Mouse (Mus musculus): Measurements from ENCODE around the gene Tfap2e. TPM values are rescaled to one million over a fixed set of nuclear protein-coding genes. Genes with fewer than 3 reads are reported as not detected.

The Tfap2e gene
- polyA plus RNA-seq, 1 experiment from 2014 or later, result not detected

GRCm38 (mm10) chr4:126739966-126740676 lies 4.1 kb upstream of the Tfap2e start:
- Histone ChIP-seq H3K27me3 (ENCODE audit: control insufficient read depth, insufficient read depth, low read length) (peaks cover 39% of the 10 kb centered on the region), H3K4me2 (ENCODE audit: low read depth, severe bottlenecking) (no peak overlapping the region), H3K9ac (ENCODE audit: low read length) (no peak overlapping the region), H3K4me3 (ENCODE audit: low read depth, low read length) (no peak overlapping the region), H3K9me3 (ENCODE audit: control insufficient read depth, low read length) (no peaks in the 10 kb centered on the region), H3K27ac (replicated peaks; ENCODE audit: low read depth, low read length) (no peak overlapping the region), H3K36me3 (ENCODE audit: control insufficient read depth, insufficient read depth, low read length) (peaks cover 4% of the 10 kb centered on the region; the same call in 1 of the 2 replicates), H3K4me1 (ENCODE audit: control insufficient read depth, insufficient read depth, low read length) (peaks cover 15% of the 10 kb centered on the region)
- ATAC-seq (ENCODE audit: insufficient number of reproducible peaks, low FRiP score, low TSS enrichment, low read depth) (no peak), DNase-seq (ENCODE audit: low spot score) (peak; percentile 60)
- WGBS, result 19% methylated on average over 10 of the region's 10 CpGs

DNA sequence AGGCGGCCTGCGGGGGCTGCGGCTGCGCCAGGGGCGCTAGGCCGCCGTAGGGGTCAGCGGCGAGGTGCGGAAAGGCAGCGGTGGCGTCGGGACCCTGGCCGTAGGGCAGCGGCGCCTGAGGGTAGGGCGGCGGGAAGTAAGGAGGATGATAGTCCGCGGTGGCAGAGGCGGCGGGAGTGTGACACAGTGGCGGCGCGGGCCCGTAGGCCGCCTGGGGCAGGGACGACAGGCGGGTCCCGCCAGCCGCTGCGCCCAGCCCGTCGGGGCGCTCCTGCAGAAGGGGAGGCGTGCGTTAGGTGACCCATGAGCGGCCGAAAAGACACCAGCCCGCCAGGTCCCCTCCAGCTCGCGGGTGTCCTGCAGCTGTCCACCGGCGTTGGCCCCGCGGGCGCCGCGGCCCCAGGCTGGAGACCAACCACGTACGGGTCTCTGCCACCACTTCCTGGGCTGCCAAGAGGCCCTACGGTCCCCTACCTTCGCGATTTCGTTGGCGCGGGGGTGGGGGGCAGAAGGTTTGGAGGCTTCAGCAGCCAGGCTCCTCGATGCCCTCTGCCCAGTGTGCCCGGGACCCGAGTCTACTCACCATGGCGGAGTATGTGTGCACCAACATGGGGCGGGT lies 549 bp downstream of the Tfap2e start:
- no peak overlapping the region for H3K9ac ChIP-seq (ENCODE audit: low read length)
- no peak overlapping the region for H3K27ac ChIP-seq (replicated peaks; ENCODE audit: low read depth, low read length)

GRCm38 (mm10) chr4:126734700-126735381 lies 1.2 kb downstream of the Tfap2e start:
- H3K27me3 ChIP-seq (ENCODE audit: control insufficient read depth, insufficient read depth, low read length), result peaks cover 85% of the 10 kb centered on the region
- H3K4me2 ChIP-seq (ENCODE audit: low read depth, severe bottlenecking), result no peak overlapping the region
- DNase-seq (ENCODE audit: low spot score) (peak; percentile 57), ATAC-seq (ENCODE audit: insufficient number of reproducible peaks, low FRiP score, low TSS enrichment, low read depth) (no peak)
- no peaks in the 10 kb centered on the region for H3K36me3 ChIP-seq (ENCODE audit: control insufficient read depth, insufficient read depth, low read length)
- H3K4me3 ChIP-seq (ENCODE audit: low read depth, low read length), result no peak overlapping the region
- H3K9me3 ChIP-seq (ENCODE audit: control insufficient read depth, low read length), result no peaks in the 10 kb centered on the region
- H3K27ac ChIP-seq (replicated peaks; ENCODE audit: low read depth, low read length), result no peak overlapping the region
- H3K9ac ChIP-seq (ENCODE audit: low read length), result no peak overlapping the region
- 3% methylated on average over 51 of the region's 51 CpGs for WGBS
- H3K4me1 ChIP-seq (ENCODE audit: control insufficient read depth, insufficient read depth, low read length), result 0 out of 2 replicates have a peak, but pooled peaks cover 3% of the 10 kb centered on the region

More for the DNA sequence above, 549 bp downstream of the Tfap2e start:
- Histone ChIP-seq H3K4me2 (ENCODE audit: low read depth, severe bottlenecking) (peak overlapping the region; percentile 25; the same call in 1 of the 2 replicates), H3K4me1 (ENCODE audit: control insufficient read depth, insufficient read depth, low read length) (0 out of 2 replicates have a peak, but pooled peaks cover 3% of the 10 kb centered on the region), H3K36me3 (ENCODE audit: control insufficient read depth, insufficient read depth, low read length) (no peaks in the 10 kb centered on the region), H3K4me3 (ENCODE audit: low read depth, low read length) (peak overlapping the region; percentile 12; the same call in 1 of the 2 replicates), H3K27me3 (ENCODE audit: control insufficient read depth, insufficient read depth, low read length) (peaks cover 82% of the 10 kb centered on the region), H3K9me3 (ENCODE audit: control insufficient read depth, low read length) (no peaks in the 10 kb centered on the region)
- ATAC-seq (ENCODE audit: insufficient number of reproducible peaks, low FRiP score, low TSS enrichment, low read depth) (no peak), DNase-seq (ENCODE audit: low spot score) (peak; percentile 54)
- WGBS, result 1% methylated on average over 56 of the region's 62 CpGs

DNA sequence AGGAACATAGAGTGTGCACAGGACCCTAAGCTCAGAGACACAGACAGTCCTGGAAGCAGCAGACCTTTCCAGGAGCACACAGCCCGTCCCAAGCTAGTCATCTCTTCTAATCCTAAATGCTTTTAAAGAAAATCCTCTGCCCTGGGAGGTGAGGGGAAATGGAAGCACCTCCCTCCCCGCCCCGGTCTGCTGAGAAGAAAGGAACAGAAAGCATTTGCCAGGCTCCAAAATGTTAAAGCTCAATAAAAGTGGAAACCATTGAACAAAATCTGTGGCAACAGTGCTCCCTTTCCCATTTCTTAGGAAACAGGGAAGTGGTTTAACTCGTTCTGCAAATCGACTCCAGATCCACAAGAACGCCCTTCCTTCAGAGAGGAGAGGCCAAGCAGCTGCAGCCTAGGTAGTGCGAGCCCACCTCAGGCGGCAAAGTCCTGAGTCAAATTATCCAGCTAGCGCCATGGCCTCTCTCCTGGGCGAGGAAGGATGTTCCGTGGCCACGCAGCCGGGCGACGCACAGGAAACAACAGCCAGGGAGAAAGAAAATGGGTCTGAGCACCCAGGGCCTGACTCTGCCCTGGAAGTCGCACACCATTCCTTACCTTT lies 1.9 kb downstream of the Tfap2e start:
- Histone ChIP-seq H3K9me3 (ENCODE audit: control insufficient read depth, low read length) (no peaks in the 10 kb centered on the region), H3K27ac (replicated peaks; ENCODE audit: low read depth, low read length) (no peak overlapping the region), H3K36me3 (ENCODE audit: control insufficient read depth, insufficient read depth, low read length) (no peaks in the 10 kb centered on the region), H3K27me3 (ENCODE audit: control insufficient read depth, insufficient read depth, low read length) (peaks cover 82% of the 10 kb centered on the region), H3K4me1 (ENCODE audit: control insufficient read depth, insufficient read depth, low read length) (0 out of 2 replicates have a peak, but pooled peaks cover 3% of the 10 kb centered on the region), H3K4me3 (ENCODE audit: low read depth, low read length) (no peak overlapping the region), H3K9ac (ENCODE audit: low read length) (no peak overlapping the region), H3K4me2 (ENCODE audit: low read depth, severe bottlenecking) (no peak overlapping the region)
- ATAC-seq (ENCODE audit: insufficient number of reproducible peaks, low FRiP score, low TSS enrichment, low read depth) (no peak), DNase-seq (ENCODE audit: low spot score) (peak; percentile 57)
- WGBS, result 4% methylated on average over 16 of the region's 16 CpGs

DNA sequence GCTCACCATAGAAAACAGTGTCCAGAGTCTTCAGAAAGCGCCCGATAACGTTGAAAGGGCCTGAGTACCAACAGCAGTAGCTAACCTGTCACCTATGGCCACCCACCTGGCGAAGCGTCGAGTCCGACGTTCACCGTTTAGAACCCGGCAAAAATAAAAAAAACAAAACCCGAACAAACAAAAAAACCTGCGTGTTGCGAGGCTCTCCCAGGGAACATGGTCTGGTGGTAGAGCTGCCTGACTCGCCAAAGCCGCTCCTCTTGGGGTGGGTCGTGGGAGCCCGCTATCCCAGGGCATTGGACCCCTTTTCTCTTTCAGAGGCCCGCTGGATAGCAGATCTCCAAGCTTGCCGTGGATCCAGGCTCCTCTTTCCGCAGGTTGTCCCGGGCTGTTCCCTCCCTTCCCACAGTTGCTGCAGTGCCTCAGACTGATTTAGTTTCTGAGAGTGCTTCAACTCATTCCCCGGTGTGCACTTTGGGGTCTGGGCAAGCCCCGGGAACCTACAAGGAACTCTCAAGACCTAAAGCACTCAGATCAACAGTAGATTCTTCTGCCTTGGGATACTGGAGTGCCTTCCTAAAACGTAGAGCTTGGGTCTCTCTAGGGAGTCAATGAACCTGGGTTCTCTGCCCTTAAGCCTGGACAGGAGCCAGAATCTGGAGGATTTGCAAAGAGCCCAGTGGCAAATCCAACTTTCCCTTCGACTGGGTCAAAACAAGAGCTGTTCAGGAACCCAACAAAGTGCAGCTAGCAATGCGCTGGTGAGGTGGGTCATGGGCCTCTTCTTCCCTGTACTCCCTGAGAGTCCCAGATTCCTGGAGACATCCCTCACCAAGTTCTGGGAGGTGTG lies 3.3 kb downstream of the Tfap2e start:
- H3K9ac ChIP-seq (ENCODE audit: low read length), result no peak overlapping the region
- H3K4me2 ChIP-seq (ENCODE audit: low read depth, severe bottlenecking), result 0 out of 2 replicates have a peak overlapping the region, but pooled peaks have one; percentile 3
- peak overlapping the region; percentile 6; the same call in 1 of the 2 replicates for H3K4me3 ChIP-seq (ENCODE audit: low read depth, low read length)
- ATAC-seq (ENCODE audit: insufficient number of reproducible peaks, low FRiP score, low TSS enrichment, low read depth), result no peak
- no peaks in the 10 kb centered on the region for H3K9me3 ChIP-seq (ENCODE audit: control insufficient read depth, low read length)
- peaks cover 72% of the 10 kb centered on the region for H3K27me3 ChIP-seq (ENCODE audit: control insufficient read depth, insufficient read depth, low read length)
- 0 out of 2 replicates have a peak, but pooled peaks cover 3% of the 10 kb centered on the region for H3K4me1 ChIP-seq (ENCODE audit: control insufficient read depth, insufficient read depth, low read length)
- WGBS, result 6% methylated on average over 26 of the region's 26 CpGs
- DNase-seq (ENCODE audit: low spot score), result peak; percentile 50
- H3K27ac ChIP-seq (replicated peaks; ENCODE audit: low read depth, low read length), result no peak overlapping the region
- H3K36me3 ChIP-seq (ENCODE audit: control insufficient read depth, insufficient read depth, low read length), result no peaks in the 10 kb centered on the region

DNA sequence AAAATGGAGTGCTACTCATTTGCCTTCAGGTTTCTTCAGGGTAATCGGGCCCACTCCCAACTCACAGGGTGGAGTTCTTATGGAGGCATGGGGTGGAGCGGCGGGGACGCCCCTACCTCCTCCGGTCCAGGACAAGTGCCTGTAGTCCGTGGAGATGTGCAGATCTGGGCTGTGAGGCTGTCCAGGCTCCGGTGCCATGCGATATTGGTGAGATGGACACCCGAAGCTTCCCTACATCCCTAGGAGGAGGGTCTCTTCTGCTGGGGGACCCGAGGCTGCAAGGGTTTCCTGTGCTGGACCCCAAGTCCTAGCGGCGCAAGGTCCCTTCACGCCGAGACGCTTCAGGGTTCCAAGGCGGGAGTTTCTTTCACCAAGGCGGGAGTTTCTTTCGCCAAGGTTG lies 3.9 kb downstream of the Tfap2e start:
- Histone ChIP-seq H3K4me3 (ENCODE audit: low read depth, low read length) (peak overlapping the region; percentile 6; the same call in 1 of the 2 replicates), H3K4me1 (ENCODE audit: control insufficient read depth, insufficient read depth, low read length) (0 out of 2 replicates have a peak, but pooled peaks cover 3% of the 10 kb centered on the region), H3K9me3 (ENCODE audit: control insufficient read depth, low read length) (no peaks in the 10 kb centered on the region), H3K4me2 (ENCODE audit: low read depth, severe bottlenecking) (0 out of 2 replicates have a peak overlapping the region, but pooled peaks have one; percentile 3), H3K27me3 (ENCODE audit: control insufficient read depth, insufficient read depth, low read length) (peaks cover 68% of the 10 kb centered on the region), H3K27ac (replicated peaks; ENCODE audit: low read depth, low read length) (no peak overlapping the region), H3K36me3 (ENCODE audit: control insufficient read depth, insufficient read depth, low read length) (no peaks in the 10 kb centered on the region), H3K9ac (ENCODE audit: low read length) (no peak overlapping the region)
- ATAC-seq (ENCODE audit: insufficient number of reproducible peaks, low FRiP score, low TSS enrichment, low read depth), result no peak
- DNase-seq (ENCODE audit: low spot score), result no peak
- WGBS, result 2% methylated on average over 18 of the region's 18 CpGs

DNA sequence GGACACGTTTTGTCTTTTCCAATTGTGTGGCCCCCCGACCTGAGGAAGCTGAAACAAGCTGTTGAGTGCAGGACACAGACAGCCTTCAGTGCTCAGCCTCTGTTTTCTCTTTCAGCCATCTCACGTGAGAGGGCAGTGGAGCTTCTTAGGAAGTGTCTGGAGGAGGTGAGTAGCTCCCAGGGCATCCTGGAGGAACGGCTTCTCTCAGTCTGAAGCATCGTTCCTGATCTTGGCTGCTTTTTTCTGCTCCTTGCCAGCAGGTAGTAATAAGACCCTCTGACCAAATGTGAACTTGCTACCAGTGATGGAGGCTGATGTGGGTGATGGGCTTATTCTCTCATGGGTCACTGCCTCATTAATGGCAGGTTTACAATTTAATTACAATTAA lies 28.6 kb downstream of the Tfap2e start:
- H3K4me2 ChIP-seq (ENCODE audit: low read depth, severe bottlenecking), result no peak overlapping the region
- H3K4me3 ChIP-seq (ENCODE audit: low read depth, low read length), result no peak overlapping the region
- no peaks in the 10 kb centered on the region for H3K9me3 ChIP-seq (ENCODE audit: control insufficient read depth, low read length)
- H3K36me3 ChIP-seq (ENCODE audit: control insufficient read depth, insufficient read depth, low read length), result peaks cover 9% of the 10 kb centered on the region
- no peaks in the 10 kb centered on the region for H3K27me3 ChIP-seq (ENCODE audit: control insufficient read depth, insufficient read depth, low read length)
- DNase-seq (ENCODE audit: low spot score) (no peak), ATAC-seq (ENCODE audit: insufficient number of reproducible peaks, low FRiP score, low TSS enrichment, low read depth) (no peak)
- 84% methylated on average over 5 of the region's 5 CpGs for WGBS
- no peak overlapping the region for H3K9ac ChIP-seq (ENCODE audit: low read length)
- no peak overlapping the region for H3K27ac ChIP-seq (replicated peaks; ENCODE audit: low read depth, low read length)
- no peaks in the 10 kb centered on the region for H3K4me1 ChIP-seq (ENCODE audit: control insufficient read depth, insufficient read depth, low read length)

Measured in limb, embryonic 11.5 days (tissue).